Mouse (Mus musculus) liver, adult 2 months (tissue): ENCODE results near the gene Chit1.

Experiments
- CTCF ChIP-seq: fragments of 200-500 bp; IDR thresholded peaks from 2 replicates; pipeline ENCODE4 v1.5.1; 2011; ENCODE audit warnings: low read depth, low read length, control low read depth
- POLR2A ChIP-seq: fragments of 200-500 bp; IDR thresholded peaks from 2 replicates; pipeline ENCODE4 v1.6.1; 2011; ENCODE audit warnings: low read length, control low read depth; ENCODE audit not compliant: insufficient read depth; ENCODE audit errors: extremely low read depth

GRCm38 (mm10) chr1:134122195-134122594 is 11.2 kb downstream of the Chit1 start:
- TF ChIP-seq CTCF (peak; percentile 62), POLR2A (no peak)
